Mouse (Mus musculus) mammary gland, adult 2 months (tissue): ENCODE results near the gene Ccdc57. TPM values are rescaled to one million over a fixed set of nuclear protein-coding genes. Genes with fewer than 3 reads are reported as not detected.

Experiments used
- polyA plus RNA-seq: library from polyadenylated mRNA; depleted of rRNA; stranded (reverse); fragments of >200 nt; gene quantifications from 2 replicates; pipeline ENCODE4 v1.2.3, GENCODE M21; 2012; ENCODE audit warnings: low replicate concordance; rRNA removed

Ccdc57 gene
- polyA plus RNA-seq: 1.5 TPM in 2 replicates

DNA sequence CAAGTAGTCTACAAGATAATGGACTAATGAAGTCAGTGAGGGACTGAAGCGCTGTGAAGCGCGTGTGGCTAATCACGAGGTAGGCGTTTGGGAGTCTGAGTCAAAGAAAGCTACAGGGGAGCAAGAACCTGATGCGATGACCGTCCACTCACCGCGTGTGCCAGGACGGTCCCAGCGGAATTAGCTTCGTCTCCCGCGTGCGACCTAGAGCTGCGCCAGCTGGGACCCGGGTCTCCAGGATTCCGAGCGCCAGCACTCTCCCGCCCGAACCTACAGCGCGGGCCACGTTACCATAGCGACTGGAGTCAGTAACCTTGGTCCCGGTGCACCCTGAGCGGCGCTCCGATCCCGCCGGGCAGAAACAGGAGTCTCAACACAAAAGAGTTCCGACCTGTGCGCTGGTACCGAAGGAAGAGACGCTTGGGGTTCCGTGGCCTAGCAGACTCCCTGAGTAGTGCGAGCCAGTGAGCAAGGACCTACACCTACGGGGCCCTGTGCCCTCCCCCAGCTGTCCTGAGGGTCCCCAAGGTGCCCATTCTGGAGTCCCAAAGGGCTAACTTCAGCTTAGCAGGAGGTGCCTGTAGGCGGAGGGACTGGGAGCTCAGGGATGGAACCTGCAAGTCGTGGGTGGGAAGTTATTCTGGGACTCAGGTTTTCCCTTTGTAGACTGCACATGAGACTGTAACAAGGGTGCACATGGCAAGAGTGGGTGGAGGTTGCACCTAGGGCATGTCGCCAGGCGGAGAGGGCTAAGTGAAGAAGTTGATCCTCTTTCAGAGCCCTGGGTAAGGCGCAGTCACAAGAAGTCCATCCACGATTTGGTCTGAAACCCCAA is at the start of gene Ccdc57:
Ccdc57 (minus strand) TSS at position 309 of the 835 bp plus-strand sequence.

DNA sequence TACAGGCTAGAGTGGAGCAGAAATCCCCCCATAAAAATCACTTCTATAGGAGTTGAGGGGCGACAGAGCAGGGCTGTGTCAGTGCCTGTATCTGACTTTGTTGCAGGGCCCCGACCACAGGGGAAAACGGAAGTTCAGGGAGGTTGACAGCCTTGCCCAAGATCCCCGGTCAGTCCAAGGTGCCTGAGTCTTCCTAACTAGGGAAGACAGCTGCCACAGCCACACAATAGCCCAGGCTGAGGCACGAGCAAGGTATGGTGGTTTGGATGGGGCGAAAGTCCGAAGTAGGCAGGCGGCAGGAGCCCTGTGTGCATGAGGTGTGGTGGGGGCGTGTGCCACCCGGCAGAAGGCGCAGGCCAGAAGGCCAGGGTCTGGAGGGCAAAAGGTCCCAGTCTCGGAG is 15.7 kb upstream of the Ccdc57 start, which contains the start of gene Slc16a3:
Slc16a3 (plus strand) TSS at position 153 of the 400 bp plus-strand sequence.

DNA sequence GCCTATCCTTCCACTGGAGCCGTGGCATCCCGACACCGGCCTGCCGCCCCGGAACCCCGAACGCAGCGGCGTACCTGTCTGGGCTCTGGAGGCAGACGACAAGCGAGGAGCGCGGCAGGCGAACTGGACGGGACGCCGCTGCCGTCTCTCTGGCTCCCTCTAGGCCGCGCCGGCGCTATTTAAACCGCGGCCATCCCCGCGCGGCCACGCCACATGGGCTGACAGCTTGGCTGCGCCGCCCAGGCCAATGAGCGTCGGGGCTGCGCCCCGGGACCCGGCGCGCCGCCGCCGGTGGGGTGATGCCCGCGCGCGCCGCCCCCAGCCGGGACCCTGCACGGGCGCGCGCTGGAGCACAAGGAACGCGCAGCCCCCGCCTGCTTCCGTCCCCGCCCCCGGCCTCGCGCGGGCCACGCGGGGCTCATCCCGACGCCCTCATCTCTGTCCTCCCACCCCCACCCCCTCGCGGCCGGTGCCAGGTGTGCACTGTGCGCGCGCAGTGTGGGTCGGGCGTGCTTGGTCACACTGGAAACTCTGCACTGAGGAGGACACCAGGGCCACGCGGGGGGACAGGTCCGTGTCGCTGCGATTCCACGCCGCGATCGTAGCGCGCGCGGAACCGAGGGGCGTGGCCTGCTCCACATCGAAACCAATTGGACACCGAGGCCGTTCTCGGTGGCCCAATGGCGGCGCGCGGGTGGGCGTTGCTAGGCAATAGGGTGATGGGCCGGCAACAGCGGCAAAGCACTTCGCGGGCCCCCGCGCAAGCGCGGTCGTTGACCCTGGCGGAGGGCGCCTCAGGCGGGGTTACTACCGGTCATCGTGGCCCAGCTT is 108.5 kb downstream of the Ccdc57 start, which contains the start of gene Fasn:
Fasn (minus strand) TSS at position 592 of the 831 bp plus-strand sequence.

DNA sequence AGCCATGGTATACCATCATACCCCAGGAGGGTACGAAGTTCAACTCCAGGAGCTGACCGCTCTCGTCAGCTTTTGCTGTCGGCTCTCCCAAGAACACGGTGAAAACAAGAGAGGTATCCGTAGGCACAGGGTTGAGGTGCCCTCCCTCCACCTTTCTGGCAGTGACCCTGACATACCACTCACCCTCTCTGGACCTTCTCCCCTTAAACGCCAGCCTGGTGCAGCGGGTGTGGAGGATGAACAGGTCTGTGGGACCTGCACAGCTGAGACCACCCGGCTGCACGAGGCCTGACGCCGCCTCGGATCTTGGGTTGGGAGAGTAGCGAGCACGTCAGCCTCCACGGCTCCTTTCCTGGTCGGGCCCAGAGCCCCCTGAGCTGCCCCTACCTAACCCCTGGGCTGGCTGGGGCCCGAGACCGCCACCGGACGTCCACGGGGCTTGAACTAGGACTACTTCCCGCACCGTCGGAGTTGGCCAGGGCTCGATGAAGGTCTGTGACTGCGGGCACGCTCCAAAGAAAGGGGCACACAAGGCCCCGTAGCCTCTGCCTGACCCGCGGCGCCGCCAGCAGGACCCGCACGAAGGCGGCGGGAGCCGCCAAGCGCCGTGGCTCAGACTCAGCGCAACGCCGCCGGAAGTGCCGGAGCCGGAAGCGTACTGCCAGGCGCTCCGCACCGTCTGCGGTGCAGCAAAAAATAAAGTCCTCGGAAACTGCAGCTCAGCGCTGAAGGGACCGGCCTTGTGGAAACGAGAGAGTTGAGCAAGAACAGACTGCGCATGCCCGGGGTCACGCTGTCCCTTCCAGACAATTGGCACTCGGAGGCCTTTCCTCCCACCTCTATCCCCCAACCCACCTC is 136.7 kb downstream of the Ccdc57 start, which contains the start of gene Dus1l:
Dus1l (minus strand) TSS at position 648 of the 858 bp plus-strand sequence.

DNA sequence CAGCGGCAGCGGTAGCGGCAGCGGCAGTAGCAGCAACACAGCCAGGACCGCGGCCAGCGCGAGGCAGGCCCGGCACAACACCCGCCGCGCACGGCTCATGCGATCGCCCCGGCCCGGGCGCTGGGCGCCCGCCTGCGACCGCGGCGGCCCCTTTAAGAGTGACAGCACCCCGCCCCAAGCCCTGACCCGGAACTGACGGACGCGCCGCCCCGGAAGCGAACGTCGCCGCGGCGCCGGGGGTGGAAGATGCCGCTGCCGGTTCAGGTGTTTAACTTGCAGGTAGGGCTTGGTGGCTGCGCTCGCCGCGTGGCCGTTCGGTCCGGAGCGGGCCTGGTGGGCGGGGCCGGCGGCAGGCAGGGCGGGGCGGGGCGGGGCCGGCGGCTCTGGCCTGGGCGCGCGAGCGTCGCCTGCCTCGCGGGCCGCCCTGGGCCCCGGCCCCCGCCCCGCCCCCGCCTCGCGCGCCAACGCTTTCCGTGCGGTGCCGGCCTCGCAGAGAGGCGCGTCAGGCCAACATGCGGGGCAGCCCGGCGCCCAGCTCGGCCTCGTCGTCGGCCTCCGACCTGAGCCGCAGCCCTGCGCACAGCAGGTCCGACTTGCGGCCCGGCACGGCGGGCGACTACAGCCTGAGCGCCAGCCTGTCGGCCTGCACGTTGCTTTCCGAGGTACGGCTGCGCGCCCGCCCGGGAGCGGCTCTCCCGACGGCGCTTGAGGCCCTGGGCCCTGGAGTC is 148.4 kb downstream of the Ccdc57 start, which contains the start of the genes Rfng and Gps1:
Rfng (minus strand) TSS at position 144 of the 728 bp plus-strand sequence.
Gps1 (plus strand) TSS at position 209 of the 728 bp plus-strand sequence.

Other genes starting within 250 kb of the Ccdc57 start
- 90.7 and 105 TPM in 2 replicates for gene Cenpx, start 219.1 kb downstream of the Ccdc57 start, polyA plus RNA-seq
- gene Lrrc45, start 218.9 kb downstream of the Ccdc57 start, polyA plus RNA-seq: 27.1 and 30.3 TPM in 2 replicates
- 7.6 and 15.5 TPM in 2 replicates for gene Rac3, start 211.4 kb downstream of the Ccdc57 start, polyA plus RNA-seq
- 84.6 and 91.9 TPM in 2 replicates for gene Dcxr, start 205.6 kb downstream of the Ccdc57 start, polyA plus RNA-seq
- gene Cbr2, start 200.8 kb downstream of the Ccdc57 start, polyA plus RNA-seq: 277 and 287 TPM in 2 replicates
- gene Hmga1b, start 170.1 kb downstream of the Ccdc57 start, polyA plus RNA-seq: 0.86 and 1.4 TPM in 2 replicates
- 56.0 and 80.9 TPM in 2 replicates for gene Rfng, start 148.7 kb downstream of the Ccdc57 start, polyA plus RNA-seq
- 129 and 190 TPM in 2 replicates for gene Gps1, start 148.6 kb downstream of the Ccdc57 start, polyA plus RNA-seq
- 30.8 and 36.8 TPM in 2 replicates for gene Dus1l, start 136.5 kb downstream of the Ccdc57 start, polyA plus RNA-seq
- 15,404 and 19,960 TPM in 2 replicates for gene Fasn, start 108.3 kb downstream of the Ccdc57 start, polyA plus RNA-seq
- 5.6 and 43.4 TPM in 2 replicates for gene Slc16a3, start 15.6 kb upstream of the Ccdc57 start, polyA plus RNA-seq
- gene Csnk1d, start 58.5 kb upstream of the Ccdc57 start, polyA plus RNA-seq: 53.8 and 58.7 TPM in 2 replicates
- gene Cd7, start 106.5 kb upstream of the Ccdc57 start, polyA plus RNA-seq: 22.6 and 35.5 TPM in 2 replicates
- gene Sectm1b, start 130.7 kb upstream of the Ccdc57 start, polyA plus RNA-seq: 0.20 and 1.0 TPM in 2 replicates
- 0.50 and 1.6 TPM in 2 replicates for gene Sectm1a, start 148.3 kb upstream of the Ccdc57 start, polyA plus RNA-seq
- not detected in 2 replicates for gene Tex19.2, start 185.8 kb upstream of the Ccdc57 start, polyA plus RNA-seq
- gene Tex19.1, start 213.3 kb upstream of the Ccdc57 start, polyA plus RNA-seq: not detected in 2 replicates
- gene Uts2r, start 227.4 kb upstream of the Ccdc57 start, polyA plus RNA-seq: 0.17 and 0.86 TPM in 2 replicates